Mouse (Mus musculus): ENCODE measurements around the gene Plxna2. TPM values are rescaled to one million over a fixed set of nuclear protein-coding genes. Genes with fewer than 3 reads are reported as not detected.

Gene Plxna2
- polyA plus RNA-seq (2012; rRNA removed): 26.9 and 30.7 TPM in 2 replicates

DNA sequence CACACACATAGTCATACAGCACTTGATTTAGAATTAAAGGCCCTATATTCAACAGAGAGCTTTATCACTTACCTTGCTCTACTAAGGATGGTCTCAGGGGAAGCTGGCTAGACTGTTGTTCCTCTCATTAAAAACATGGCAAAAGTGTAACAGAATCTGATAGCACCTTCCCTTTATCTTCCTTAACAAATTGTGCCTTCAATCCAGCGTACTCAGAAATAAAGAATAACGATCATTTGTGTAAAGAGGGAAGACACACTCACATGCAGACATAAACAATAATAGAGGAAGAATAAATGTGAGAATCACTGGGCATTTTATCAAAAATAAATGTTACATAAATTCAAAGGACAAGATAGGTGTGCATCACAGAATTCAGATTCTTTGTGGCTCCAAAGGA lies at the start of gene Plxna2:
Gene Plxna2, plus strand, starts transcription at position 301 of the 400 bp plus-strand sequence.
- no peak for DNase-seq (ENCODE audit: extremely low spot score in 1 of 2, low spot score in 1 of 2)

DNA sequence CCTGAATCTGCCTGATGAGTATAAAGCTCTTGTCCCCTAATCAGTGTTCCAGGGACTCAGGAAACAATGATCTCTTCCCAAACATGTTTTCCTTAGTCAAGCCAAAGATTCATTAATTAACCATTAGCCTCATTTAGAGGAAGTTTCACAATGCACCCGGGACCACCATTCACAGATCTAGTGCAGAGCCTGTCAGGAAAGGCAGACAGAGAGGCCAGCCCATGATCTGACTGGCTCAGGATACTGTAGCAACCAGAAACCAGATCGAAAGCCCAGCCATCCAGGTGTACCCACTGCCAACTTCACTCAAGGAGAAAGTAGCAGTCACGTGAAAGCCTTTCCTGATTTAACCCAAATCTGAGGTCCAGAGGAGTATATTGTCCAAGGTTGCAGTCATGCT lies 44.1 kb upstream of the Plxna2 start:
- DNase-seq (ENCODE audit: extremely low spot score in 1 of 2, low spot score in 1 of 2): no peak

DNA sequence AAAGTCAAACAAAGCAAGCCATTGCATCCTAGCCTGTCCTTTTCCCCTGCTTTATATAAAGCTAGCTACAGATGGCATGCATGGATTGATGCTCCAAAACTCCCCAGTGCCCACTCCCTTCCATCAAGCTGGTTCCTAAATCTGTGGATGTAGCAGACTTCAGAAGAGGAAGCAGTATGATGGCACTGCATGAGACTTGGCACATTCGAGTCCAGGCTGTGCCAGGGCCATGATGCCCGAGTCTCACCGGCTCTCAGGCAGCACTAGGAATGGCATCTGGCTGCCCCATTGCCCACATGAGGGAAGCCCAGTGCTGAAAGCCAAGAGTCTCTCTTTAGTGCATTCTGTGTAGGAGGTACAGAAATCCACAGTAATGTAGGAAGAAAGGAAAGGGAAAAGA lies 39.7 kb upstream of the Plxna2 start:
- peak; percentile 24 to 59 for DNase-seq (ENCODE audit: extremely low spot score in 1 of 2, low spot score in 1 of 2)

DNA sequence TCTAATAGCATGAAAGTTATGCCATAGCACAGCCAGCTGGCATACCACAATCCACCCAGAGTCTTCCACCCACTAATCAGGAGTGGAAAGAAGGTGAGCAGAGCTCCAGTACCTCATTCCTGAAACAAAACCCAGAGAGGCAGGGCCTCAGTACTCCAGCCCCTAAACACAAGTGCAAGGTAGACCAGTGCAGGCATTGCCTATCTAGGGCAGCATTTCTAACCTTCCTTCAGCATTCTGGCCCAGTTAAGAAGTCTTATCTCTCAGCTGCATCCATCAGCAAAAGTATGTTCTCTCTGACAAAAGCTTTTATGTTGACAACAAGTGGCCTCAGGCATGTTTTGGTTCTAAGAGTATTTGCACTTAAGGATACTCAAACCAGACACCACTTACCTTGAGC lies 37.5 kb upstream of the Plxna2 start:
- DNase-seq (ENCODE audit: extremely low spot score in 1 of 2, low spot score in 1 of 2): no peak

DNA sequence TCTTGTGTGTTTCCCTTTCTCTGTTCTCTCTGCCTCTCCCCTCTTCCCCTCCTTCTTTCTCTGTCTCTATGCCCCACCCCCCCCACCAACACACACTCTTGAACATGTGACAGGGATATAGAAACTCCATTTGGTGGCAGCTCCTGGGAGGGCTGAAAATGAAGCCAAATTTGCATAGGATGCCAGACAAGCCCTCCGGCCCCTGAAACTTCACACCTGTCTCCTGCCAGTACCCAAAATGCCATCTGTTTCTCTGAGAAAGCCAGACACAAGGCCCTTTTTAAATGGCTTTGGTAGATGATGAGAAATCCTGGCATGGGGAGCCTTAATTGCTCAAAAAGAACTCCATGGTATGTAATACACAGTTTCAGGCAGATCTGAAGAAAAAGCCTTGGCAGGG lies 31.3 kb upstream of the Plxna2 start:
- DNase-seq (ENCODE audit: extremely low spot score in 1 of 2, low spot score in 1 of 2): peak in 1 of 2 experiments; percentile 30

DNA sequence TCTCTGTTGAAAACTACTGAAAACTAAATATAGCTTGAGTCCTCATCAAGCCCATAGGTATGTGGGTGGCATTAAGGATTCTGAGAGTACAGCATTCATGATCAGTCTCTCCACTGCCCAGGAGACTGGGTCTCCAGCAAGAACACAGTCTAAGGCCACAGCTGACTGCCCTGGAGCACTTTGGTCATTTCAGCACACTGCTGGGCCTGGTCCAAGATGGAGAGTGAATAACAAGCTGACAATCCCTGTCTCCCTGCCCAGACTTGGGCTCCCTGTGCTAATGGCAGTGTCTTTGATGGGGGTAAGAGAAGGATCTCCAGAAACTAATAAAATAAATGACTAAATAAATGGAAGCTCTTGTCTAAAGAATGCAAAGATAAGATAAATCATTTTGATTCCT lies 30.5 kb upstream of the Plxna2 start:
- no peak for DNase-seq (ENCODE audit: extremely low spot score in 1 of 2, low spot score in 1 of 2)

DNA sequence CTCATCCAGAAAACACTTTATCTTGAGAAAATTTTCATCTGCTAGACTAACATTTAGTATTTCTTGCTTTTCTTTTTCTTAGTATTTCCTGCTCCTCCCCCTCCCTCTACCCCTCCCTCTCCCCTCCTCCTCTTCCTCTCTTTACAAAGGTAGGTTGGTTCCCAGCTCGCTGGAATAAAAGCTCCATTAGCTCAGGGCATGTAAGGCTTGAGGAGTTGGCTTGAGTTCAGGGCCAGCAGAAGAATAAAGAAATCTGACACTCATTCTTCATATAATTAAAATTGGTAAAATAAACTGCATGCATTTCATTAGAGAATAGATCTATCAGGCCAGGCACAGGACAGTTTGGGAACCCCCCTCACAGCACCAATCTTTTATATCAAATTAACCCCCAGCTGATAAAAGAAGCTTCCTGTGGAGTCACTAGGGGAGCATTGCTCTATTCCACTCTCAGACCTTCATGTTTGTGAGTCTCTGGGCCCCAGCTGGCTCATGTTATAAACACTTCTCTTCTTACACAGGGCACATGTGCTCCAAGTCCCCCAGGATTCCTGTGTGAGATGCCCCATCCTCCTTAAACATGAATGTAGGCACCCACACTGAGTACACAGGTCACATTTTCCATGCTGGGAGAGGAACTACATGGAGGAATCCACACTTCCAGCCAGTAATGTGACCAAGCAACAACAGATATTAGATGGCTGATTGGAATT lies 29.9 kb upstream of the Plxna2 start:
- DNase-seq (ENCODE audit: extremely low spot score in 1 of 2, low spot score in 1 of 2): no peak

DNA sequence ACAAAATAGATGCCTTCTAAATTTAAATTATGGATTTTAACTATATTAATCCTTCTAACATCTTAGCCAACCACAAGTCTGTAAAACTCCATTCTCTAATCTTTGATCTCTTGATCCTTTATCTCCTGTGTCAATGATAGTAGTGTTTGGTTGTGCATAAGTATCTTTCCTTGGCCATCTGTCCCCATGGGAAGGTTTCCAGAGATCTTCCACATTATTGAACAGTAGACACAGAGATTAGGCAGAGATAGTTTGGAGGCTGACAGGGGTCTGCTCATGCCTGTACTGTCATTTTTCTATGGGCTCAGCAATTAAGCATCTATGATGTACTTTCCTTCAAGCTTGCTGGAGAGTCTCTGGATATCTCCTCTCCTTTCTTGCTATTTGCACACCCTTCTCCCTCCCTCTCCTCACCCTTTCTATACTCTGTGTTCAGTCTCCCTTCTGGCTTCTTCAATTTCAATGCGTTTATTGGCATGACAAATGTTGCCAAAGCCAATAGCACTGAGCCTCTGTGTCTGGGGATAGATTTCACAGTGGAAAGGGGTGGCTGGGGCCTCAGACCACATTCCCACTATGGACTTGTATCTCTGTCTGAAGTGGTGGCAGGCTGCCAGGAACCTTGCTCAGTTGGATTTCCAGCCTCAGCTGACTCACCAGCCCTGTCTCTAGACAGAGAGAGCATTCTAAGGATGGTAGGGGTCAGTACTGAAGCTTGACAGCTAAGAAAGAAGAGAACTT lies 29.1 kb upstream of the Plxna2 start:
- no peak for DNase-seq (ENCODE audit: extremely low spot score in 1 of 2, low spot score in 1 of 2)

DNA sequence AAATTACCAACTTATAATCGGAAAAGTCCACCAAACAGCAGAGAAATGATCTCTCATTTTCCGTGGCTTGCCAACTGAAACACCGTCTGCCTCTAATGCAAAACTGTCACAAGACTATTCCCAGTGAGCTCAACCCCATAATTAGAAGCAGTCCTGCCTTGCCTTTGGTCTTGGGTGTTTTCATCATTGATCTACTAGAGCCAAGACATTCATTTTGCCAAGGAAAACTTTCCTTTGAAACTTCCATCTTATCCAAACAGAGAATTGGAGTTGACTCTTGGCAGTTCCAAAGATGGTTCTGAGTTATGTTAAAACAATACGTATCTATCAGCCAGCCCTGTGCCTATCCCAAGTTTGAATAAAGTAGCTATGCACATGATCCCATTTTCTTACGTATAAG lies 24.9 kb upstream of the Plxna2 start:
- no peak for DNase-seq (ENCODE audit: extremely low spot score in 1 of 2, low spot score in 1 of 2)

DNA sequence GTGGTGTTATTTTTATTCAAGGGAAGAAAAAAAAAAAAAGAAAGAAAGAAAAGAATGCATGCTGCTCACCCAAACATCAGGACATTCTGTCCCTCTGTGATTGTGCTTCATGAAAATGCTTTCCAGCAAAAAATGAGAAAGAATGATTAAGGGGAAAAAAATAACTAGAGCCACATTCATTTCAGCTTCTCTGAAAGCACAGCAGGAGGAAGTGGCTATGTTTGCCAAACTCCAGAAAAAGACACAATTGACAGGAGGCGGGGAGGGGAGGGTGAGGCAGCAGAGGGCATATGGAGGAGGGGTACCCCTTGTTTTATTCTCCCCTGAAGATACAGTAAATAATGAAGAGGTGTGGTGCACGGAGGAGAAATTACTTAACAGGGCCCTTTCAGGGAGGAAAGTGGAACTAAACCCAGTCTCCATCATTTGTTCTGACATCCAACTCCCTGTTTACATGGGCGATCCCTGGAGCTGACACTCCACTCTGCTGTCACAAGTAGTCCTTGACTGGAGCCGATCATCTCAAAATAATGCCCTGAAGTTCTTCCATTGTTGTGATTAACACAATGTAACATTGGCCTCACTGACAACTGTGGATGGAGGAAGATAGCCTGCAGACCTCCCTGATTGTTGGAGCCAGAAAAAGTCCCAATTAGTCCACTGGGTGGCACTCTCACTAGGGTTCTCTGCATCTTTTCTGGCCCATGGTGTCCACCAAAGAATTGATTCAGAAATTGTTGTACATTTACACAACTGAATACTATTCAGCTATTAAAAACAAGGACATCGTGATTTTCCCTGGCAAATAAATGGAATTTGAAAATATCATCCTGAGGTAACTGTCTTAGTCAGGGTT lies 10.4 kb upstream of the Plxna2 start:
- DNase-seq (ENCODE audit: extremely low spot score in 1 of 2, low spot score in 1 of 2): no peak

DNA sequence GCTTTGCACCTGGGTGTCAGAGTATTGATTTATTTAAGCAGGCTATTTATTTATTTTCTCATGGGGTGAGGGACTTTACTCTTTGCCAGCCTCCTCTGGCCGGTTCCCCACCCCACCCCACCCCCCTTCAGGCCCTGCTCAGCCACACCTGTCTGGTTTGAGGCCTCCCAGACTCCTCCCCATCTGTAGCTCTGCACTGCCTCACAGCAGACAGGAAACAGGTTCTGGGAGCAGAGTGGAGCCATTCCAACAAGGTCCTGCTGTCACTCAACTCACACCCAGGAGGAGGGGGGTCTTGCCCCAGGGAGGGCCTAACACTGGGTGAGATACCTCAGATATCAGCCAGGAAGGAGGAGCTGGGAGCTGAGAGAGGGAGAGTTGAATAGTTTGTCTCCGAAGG lies 7.5 kb upstream of the Plxna2 start:
- DNase-seq (ENCODE audit: extremely low spot score in 1 of 2, low spot score in 1 of 2): no peak

DNA sequence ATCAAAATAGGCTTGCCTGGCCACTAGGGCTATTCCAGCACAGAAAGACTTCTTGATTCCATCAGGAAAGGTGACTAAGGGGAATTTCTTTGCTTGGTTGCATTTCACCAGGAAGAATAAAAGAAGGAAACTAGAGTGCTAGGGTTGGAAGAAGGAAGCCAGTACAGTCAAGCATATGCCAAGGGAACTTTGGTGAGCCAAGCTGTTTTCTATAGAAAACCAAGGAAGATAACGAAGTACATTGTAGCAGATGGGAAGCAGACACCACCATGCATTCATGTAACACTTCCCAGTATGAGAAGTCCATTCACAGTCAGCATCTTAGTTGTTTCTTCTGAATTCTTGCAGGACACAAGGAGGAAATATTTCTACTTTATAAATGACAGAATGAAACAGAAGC lies 5.4 kb upstream of the Plxna2 start:
- no peak for DNase-seq (ENCODE audit: extremely low spot score in 1 of 2, low spot score in 1 of 2)

DNA sequence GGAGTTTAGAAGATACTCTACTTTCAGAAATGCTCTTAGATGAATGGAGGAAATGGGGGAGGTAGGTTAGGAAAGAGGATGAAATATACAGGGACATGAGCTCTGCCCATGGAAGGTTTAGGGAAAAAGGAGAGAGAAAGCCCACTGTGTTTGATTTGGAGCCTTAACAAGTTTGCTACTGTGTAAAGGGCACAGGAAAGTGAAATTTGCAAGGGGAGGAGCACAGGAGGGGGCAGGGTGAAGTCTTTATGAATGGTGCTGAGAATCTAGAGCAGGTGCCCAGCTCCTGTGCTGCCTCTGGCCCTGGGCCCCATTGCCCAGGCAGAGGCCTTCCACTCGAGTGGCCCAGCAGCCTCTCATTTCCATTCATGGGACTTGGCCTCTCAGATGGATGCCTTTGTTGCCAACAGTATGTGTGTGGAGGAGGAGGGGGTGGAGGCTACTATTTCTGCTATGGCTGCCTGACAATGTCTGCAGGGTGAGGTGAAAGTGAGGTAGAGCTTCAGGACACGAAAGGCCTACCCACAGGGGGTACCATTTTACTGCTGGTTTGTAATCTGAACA lies 4.7 kb upstream of the Plxna2 start:
- no peak for DNase-seq (ENCODE audit: extremely low spot score in 1 of 2, low spot score in 1 of 2)

DNA sequence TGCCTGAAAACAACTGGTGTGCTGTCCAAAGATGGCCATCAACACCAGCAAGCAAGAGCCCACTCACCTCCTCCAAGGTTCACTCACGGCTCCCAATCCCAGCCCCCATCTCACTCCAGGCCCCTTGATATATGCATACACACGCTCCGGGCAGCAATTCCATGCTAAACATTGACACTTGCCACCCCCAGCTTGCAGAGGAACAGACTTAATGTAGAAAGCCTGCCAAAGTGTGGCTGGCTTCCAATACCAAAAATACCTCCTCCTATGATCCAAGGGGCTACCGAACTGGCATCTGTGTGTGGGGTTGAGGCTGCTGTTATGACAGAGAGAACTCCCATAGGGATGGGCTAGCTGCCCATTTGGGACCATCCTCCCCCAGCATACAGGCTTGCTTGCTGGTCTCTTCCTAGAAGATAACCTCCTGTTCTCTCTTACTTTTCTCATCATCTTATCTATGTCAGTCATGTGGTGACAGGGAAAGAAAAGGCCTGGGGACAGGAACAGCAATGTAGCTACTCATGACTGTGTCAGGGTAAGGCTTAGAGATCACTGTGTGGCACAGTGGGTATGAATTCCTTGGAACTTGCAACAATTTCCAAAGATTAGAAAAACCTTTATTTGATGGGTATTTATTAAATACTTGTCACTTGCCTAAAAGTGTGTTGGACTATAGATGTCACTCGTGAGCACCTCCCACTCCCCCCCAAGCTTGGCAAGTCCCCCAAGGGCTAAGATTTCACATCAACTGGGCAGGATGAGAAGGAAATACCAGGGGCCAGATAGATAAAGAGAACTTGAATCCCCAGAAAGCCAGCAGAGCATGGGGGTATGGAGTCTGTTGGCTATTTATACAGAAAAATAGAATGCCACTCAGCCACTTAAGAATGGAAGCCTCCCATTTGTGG lies 3.8 kb upstream of the Plxna2 start:
- DNase-seq (ENCODE audit: extremely low spot score in 1 of 2, low spot score in 1 of 2): peak; percentile 78 to 84

DNA sequence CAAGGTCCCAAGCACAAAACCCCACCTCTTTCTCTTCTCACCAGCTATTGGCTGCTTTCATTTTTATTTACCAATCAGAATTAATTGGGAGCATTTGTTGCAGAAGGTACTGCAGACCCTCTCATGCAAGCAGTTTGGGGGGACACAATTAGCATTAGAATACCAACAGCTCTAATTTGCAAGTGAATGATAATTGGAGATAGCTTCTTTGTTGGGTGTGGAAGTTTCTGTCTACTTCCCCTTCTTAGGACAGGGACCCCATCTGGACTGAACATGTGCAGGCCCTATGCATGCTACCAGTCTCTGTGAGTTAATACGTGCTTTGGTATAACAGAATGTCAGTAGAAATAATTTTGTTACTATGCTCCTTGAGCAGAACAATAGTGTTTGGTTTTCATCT lies 1.9 kb upstream of the Plxna2 start:
- DNase-seq (ENCODE audit: extremely low spot score in 1 of 2, low spot score in 1 of 2): no peak

DNA sequence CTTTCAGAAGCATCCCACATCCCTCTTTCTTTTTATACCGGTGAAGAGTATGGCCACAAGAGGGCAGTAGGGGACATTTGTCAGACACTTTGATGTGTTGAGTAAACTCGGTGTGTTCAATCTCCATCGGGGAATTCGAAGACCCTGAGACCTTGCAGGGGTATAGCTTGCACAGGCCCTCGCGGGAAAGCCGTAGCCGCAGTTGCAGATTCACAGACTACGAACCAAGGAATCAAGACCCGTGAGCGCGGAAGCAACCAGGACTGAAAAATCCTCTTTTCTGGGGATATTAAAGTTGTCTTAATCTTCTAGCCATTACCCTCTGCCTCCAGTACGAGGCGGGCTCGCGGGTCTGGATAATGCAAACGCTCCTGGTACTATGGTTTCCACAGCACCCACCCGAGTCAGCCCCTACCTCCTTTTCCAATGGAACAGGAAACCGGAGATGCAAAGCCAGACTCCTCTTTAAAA lies 858 bp downstream of the Plxna2 start:
- DNase-seq (ENCODE audit: extremely low spot score in 1 of 2, low spot score in 1 of 2): peak in 1 of 2 experiments; percentile 96

DNA sequence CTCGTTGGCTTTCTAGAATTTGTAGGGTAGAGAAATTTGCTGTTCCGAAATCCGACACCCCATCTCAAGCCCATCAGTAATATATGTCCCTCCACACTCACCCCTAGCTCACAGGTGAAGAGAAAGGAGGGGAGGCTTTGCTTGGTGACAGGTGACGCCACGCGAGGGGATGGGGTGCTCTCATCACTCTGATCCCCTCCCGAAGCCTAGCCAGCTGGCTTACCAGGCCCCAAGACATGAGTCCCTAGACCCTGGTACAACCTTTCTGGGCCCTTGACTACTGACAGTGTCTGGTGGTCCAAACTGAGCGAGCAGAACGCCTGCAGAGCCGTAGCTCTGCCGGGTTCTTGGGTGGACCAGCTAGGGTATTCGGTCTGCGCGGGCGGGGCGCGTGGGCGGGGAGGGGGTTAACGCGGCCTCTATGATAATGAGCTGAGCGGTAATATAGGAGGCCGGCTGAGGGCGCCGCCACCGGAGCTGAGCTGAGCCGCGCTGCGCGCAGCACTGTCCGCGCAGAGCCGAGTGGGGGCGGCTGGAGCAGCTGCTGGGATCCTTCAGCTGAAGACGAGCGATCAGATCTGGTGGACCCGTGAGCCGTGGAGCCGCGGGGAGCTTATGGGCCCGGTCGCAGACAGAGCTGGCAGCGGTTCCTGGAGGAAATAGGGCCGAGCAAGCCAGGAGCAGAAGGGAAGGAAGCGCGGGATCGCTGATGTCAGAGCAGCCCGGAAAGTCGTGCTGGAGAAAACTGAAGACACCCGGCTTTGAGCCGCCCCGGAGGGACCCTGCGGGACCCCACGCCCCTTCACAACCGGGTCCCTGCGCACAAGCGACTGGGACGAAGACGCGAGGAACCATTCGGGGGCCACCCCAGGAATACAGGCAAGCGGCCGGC lies 1.6 kb downstream of the Plxna2 start:
- peak; percentile 81 to 93 for DNase-seq (ENCODE audit: extremely low spot score in 1 of 2, low spot score in 1 of 2)

DNA sequence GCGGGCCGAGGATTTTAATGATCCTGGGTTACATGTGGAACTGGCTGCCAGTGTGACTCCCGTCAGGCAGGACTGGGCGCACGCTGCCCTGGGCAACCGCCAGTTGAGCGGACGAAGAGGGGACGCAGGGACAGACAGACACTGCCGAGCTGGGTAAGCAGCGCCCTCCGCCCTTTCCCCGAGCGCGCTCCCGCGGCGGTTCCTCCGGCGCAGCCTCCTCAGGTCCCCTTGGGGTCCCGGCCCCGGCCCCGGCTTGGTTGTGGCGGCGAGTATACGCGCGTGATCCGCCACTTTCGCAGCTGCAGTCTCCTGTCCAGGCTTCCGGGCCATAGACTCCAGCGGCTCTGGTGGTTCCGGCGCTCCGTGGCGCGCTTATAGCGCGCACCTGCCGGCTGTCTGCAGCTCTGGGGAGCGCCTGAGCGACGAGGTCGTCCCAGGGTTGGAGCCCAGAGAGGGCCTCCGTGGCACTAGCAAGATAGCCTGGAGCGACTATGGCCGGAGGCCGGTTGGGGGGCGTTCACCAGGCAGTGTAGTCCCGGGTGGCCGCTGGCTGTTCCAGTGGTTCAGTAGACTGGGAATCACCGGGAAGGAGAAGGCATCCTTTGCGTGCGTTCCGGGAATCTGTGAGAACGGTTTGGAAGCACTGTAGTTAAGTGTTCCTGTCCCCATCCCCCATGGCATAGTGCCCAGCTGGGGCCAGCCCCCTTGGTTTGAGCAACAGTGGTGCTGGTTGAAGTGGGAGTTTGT lies 2.4 kb downstream of the Plxna2 start:
- DNase-seq (ENCODE audit: extremely low spot score in 1 of 2, low spot score in 1 of 2): peak in 1 of 2 experiments; percentile 50
